Mouse (Mus musculus) ES-Bruce4 (cell line): Measurements from ENCODE around the gene Grwd1.

Experiments
- CTCF ChIP-seq: IDR thresholded peaks from one replicate; pipeline ENCODE4 v1.8.1; 2011; ENCODE audit warnings: low read depth, low read length
- EP300 ChIP-seq: IDR thresholded peaks from 2 replicates; pipeline ENCODE4 v1.6.1; 2011; ENCODE audit warnings: low read depth, low read length; ENCODE audit not compliant: insufficient read depth
- POLR2A ChIP-seq: IDR thresholded peaks from one replicate; pipeline ENCODE4 v1.8.1; 2011; ENCODE audit warnings: low read length; ENCODE audit not compliant: insufficient read depth

DNA sequence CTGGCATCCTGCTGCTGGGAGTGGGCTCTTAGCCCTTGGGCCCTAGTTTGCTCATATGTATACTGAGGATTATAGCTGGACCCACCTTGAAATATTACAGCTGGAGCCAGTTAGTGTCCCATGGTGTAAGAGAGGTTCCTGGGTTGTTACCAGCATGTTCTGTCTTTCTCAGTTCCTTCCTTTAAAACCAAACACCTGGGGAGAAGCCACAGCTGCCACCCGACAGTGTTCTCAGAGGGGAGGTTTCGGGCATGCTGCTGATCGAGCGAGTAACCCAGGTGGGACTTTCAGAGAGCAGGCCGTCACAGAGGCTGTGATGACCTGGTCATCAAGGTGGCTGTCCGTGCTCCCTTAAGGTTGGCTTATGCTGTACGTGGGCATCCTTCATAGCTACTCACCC, 46.2 kb upstream of the Grwd1 start:
- TF ChIP-seq POLR2A (no peak), CTCF (no peak), EP300 (no peak)
